Mouse (Mus musculus): ENCODE measurements around the gene Scly. TPM values are rescaled to one million over a fixed set of nuclear protein-coding genes. Genes with fewer than 3 reads are reported as not detected.
A peak's percentile ranks its signal among the peaks of the same experiment; 100 is the strongest.

The Scly gene
- total RNA-seq, 2 experiments from 2014 or later, result 15.0 to 16.0 TPM

- intact Hi-C loops (cut with DNase I), result loop anchor here (10.0 kb wide), 1 partner anchor 412 kb away; no protein-coding TSS in a partner anchor
- DNase-seq (ENCODE audit: low spot score in 2 of 2), result peak; percentile 31 to 67
Measured at GRCm38 (mm10) chr1:91346892-91347291, 48.8 kb downstream of the Scly start.

GRCm38 (mm10) chr1:91350841-91351240, 52.7 kb downstream of the Scly start, which contains the start of gene Klhl30:
Klhl30 (plus strand) TSS chr1:91351016.
- intact Hi-C loops (cut with DNase I), result no loop called here
- no peak for DNase-seq (ENCODE audit: low spot score in 2 of 2)

- DNase-seq (ENCODE audit: low spot score in 2 of 2), result no peak
- intact Hi-C loops (cut with DNase I), result no loop called here
Measured at GRCm38 (mm10) chr1:91351249-91351648, 53.1 kb downstream of the Scly start.

- intact Hi-C loops (cut with DNase I), result no loop called here
Measured at GRCm38 (mm10) chr1:91352277-91352676, 54.1 kb downstream of the Scly start.

GRCm38 (mm10) chr1:91356105-91356504, 58.0 kb downstream of the Scly start:
- DNase-seq (ENCODE audit: low spot score in 2 of 2), result no peak
- intact Hi-C loops (cut with DNase I), result no loop called here

More at GRCm38 (mm10) chr1:91352277-91352676, 54.1 kb downstream of the Scly start:
- DNase-seq (ENCODE audit: low spot score in 2 of 2), result peak in 1 of 2 experiments; percentile 70

GRCm38 (mm10) chr1:91362113-91362512, 64.0 kb downstream of the Scly start:
- no peak for DNase-seq (ENCODE audit: low spot score in 2 of 2)
- intact Hi-C loops (cut with DNase I), result no loop called here

- intact Hi-C loops (cut with DNase I), result no loop called here
- no peak for DNase-seq (ENCODE audit: low spot score in 2 of 2)
Measured at GRCm38 (mm10) chr1:91364822-91365644, 66.9 kb downstream of the Scly start.

GRCm38 (mm10) chr1:91365816-91366214, 67.7 kb downstream of the Scly start:
- intact Hi-C loops (cut with DNase I), result no loop called here

GRCm38 (mm10) chr1:91366215-91367108, 68.3 kb downstream of the Scly start, which contains the start of gene Erfe:
Erfe (plus strand) TSS chr1:91366430.
- DNase-seq (ENCODE audit: low spot score in 2 of 2), result peak in 1 of 2 experiments; percentile 32
- intact Hi-C loops (cut with DNase I), result no loop called here

More at GRCm38 (mm10) chr1:91365816-91366214, 67.7 kb downstream of the Scly start:
- DNase-seq (ENCODE audit: low spot score in 2 of 2), result no peak

- intact Hi-C loops (cut with DNase I), result no loop called here
- no peak for DNase-seq (ENCODE audit: low spot score in 2 of 2)
Measured at GRCm38 (mm10) chr1:91367295-91367694, 69.2 kb downstream of the Scly start.

GRCm38 (mm10) chr1:91369408-91369807, 71.3 kb downstream of the Scly start:
- DNase-seq (ENCODE audit: low spot score in 2 of 2), result no peak
- intact Hi-C loops (cut with DNase I), result no loop called here

GRCm38 (mm10) chr1:91370055-91370454, 71.9 kb downstream of the Scly start:
- intact Hi-C loops (cut with DNase I), result no loop called here
- DNase-seq (ENCODE audit: low spot score in 2 of 2), result no peak

Other genes starting within 250 kb of the Scly start
- under 1 TPM in 1 of 2 experiments, not detected in 1; 0.14 TPM for gene Rbm44, start 153.2 kb upstream of the Scly start, total RNA-seq (2021)
- 10 to 100 TPM; 49.9 to 54.2 TPM for gene Ramp1, start 118.5 kb upstream of the Scly start, total RNA-seq (2021)
- gene Ube2f, start 48.0 kb upstream of the Scly start, total RNA-seq (2021), result 10 to 100 TPM; 54.9 TPM
- under 1 TPM; 0.14 to 0.27 TPM for gene Espnl, start 23.7 kb downstream of the Scly start, total RNA-seq (2021)
- under 1 TPM in 1 of 2 experiments, not detected in 1; 0.16 TPM for gene Klhl30, start 52.7 kb downstream of the Scly start, total RNA-seq (2021)
- under 1 TPM; 0.44 to 0.85 TPM for gene Erfe, start 68.1 kb downstream of the Scly start, total RNA-seq (2021)
- 10 to 100 TPM; 59.7 to 61.7 TPM for gene Ilkap, start 100.5 kb downstream of the Scly start, total RNA-seq (2021)
- 10 to 100 TPM; 12.4 to 13.1 TPM for gene Hes6, start 115.7 kb downstream of the Scly start, total RNA-seq (2021)
- 10 to 100 TPM; 25.3 to 30.0 TPM for gene Per2, start 161.0 kb downstream of the Scly start, total RNA-seq (2021)
- gene Traf3ip1, start 196.3 kb downstream of the Scly start, total RNA-seq (2021), result 10 to 100 TPM; 15.5 to 15.8 TPM
- gene Asb1, start 242.2 kb downstream of the Scly start, total RNA-seq (2021), result 10 to 100 TPM; 41.7 to 42.4 TPM